Mouse (Mus musculus) limb, embryonic 15.5 days (tissue): Measurements from ENCODE around the gene Gna11. TPM values are rescaled to one million over a fixed set of nuclear protein-coding genes. Genes with fewer than 3 reads are reported as not detected.

Source experiments
- ATAC-seq: fragments of 200-750 bp; cut with Nextera tagmentation; 2 replicates; pipeline ENCODE4 v1.8.0; 2017; ENCODE audit warnings: low read depth, moderate TSS enrichment; ENCODE audit not compliant: insufficient number of reproducible peaks, low FRiP score, low TSS enrichment
- H3K27ac ChIP-seq: fragments of 300-500 bp; sonication (generic); 2 replicates; pipeline ENCODE4 v1.5.1; 2015; ENCODE audit warnings: moderate library complexity, mild to moderate bottlenecking, inconsistent platforms
- H3K27me3 ChIP-seq: fragments of 300-500 bp; sonication (generic); 2 replicates; pipeline ENCODE4 v1.6.1; 2015; ENCODE audit warnings: inconsistent platforms
- H3K36me3 ChIP-seq: fragments of 300-500 bp; sonication (generic); 2 replicates; pipeline ENCODE4 v1.6.1; 2015; ENCODE audit warnings: inconsistent platforms
- H3K4me1 ChIP-seq: fragments of 300-500 bp; sonication (generic); 2 replicates; pipeline ENCODE4 v1.6.1; 2015; ENCODE audit warnings: inconsistent platforms
- H3K4me2 ChIP-seq: fragments of 300-500 bp; sonication (generic); 2 replicates; pipeline ENCODE4 v1.6.1; 2015; ENCODE audit warnings: mild to moderate bottlenecking, inconsistent platforms
- H3K4me3 ChIP-seq: fragments of 300-500 bp; sonication (generic); 2 replicates; pipeline ENCODE4 v1.5.1; 2015; ENCODE audit warnings: mild to moderate bottlenecking, inconsistent platforms
- H3K9ac ChIP-seq: fragments of 300-500 bp; sonication (generic); 2 replicates; pipeline ENCODE4 v1.6.1; 2015; ENCODE audit warnings: inconsistent platforms
- H3K9me3 ChIP-seq: fragments of 300-500 bp; sonication (generic); 2 replicates; pipeline ENCODE4 v1.6.1; 2016; ENCODE audit warnings: inconsistent platforms
- WGBS: fragments of 180-500 bp; shearing (Covaris S2); methylation state at CpG from one replicate; pipeline ENCODE4 v1.1.7; 2015; 5-methylcytosine and 5-hydroxymethylcytosine counted together
- polyA plus RNA-seq: library from polyadenylated mRNA; unstranded; fragments of >200 nt; fragmentation: Nextera tagmentation; extraction: Ambion mirVana; gene quantifications from 2 replicates; pipeline ENCODE4 v1.2.1, GENCODE M21; 2015

Gna11 gene
- polyA plus RNA-seq, 1 experiment from 2014 or later = 81.7 TPM

DNA sequence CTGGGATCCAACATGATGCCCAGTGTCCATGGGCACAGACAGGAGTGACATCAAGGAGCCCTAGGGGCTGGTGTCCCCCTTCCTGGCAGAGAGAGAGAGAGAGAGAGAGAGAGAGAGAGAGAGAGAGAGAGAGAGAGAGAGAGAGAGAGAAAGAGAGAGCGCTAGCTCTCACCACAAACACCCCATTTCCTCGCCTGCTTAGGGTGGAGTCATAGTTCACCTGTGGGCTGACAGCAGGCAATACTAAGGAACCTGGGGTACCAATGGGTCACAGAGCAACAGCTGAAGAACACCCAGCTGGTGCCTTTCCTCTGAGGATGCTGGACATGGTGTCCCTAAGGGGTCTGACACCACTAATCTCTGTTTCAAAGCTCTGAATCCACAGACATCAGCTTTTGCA is 7.6 kb downstream of the Gna11 start:
- peaks cover 46% of the 10 kb centered on the region for H3K36me3 ChIP-seq

DNA sequence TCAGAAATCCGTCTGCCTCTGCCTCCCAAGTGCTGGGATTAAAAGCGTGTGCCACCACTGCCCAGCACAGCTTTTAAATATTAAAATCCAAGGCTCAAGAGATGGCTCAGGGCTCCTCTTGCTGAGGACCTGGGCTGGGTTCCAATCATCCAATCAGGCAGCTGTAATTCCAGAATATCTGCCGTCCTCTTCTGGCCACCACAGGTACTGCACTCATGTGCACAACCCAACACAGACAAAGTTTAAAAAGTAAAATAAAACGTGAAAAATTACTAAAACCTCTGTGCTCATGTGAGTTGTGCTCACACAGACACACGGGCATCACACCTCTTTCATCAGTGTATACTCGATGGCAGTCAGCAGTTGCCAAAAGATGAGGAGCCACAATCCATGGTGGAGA is 8.3 kb downstream of the Gna11 start:
- Histone ChIP-seq H3K27ac (no peak overlapping the region), H3K9me3 (no peaks in the 10 kb centered on the region), H3K36me3 (peaks cover 52% of the 10 kb centered on the region), H3K9ac (no peak overlapping the region), H3K4me1 (peaks cover 9% of the 10 kb centered on the region), H3K4me2 (no peak overlapping the region), H3K4me3 (no peak overlapping the region), H3K27me3 (no peaks in the 10 kb centered on the region)
- no peak for ATAC-seq
- WGBS = 75% methylated on average over 6 of the region's 6 CpGs

More for the DNA sequence above, 7.6 kb downstream of the Gna11 start:
- H3K27me3 ChIP-seq = no peaks in the 10 kb centered on the region
- H3K9me3 ChIP-seq = no peaks in the 10 kb centered on the region
- H3K4me3 ChIP-seq = no peak overlapping the region
- no peak overlapping the region for H3K9ac ChIP-seq
- H3K4me1 ChIP-seq = peaks cover 16% of the 10 kb centered on the region
- ATAC-seq = no peak
- no peak overlapping the region for H3K4me2 ChIP-seq
- 77% methylated on average over 2 of the region's 2 CpGs for WGBS
- H3K27ac ChIP-seq = no peak overlapping the region

DNA sequence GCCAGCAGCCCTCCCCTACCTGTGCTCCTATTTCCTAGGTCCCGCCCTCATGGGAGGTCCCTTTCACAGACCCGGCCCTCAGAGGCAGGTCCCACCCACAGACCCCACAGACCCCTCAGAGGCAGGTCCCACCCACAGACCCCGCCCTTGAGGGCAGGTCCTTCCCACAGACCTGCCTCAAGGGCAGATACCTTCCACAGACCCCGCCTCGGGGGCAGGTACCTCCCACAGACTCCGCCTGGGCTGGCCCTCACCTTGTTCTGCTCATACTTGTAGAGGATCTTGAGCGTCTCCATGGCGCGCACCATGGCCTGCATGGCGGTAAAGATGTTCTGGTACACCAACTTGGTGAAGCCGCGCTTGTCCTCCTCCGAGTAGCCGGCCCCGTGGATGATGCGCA is 10.2 kb downstream of the Gna11 start:
- Histone ChIP-seq H3K9me3 (no peaks in the 10 kb centered on the region), H3K9ac (no peak overlapping the region), H3K27me3 (no peaks in the 10 kb centered on the region), H3K4me1 (no peaks in the 10 kb centered on the region), H3K27ac (no peak overlapping the region), H3K36me3 (peaks cover 64% of the 10 kb centered on the region), H3K4me3 (no peak overlapping the region), H3K4me2 (no peak overlapping the region)
- WGBS = 56% methylated on average over 16 of the region's 16 CpGs
- ATAC-seq = no peak

DNA sequence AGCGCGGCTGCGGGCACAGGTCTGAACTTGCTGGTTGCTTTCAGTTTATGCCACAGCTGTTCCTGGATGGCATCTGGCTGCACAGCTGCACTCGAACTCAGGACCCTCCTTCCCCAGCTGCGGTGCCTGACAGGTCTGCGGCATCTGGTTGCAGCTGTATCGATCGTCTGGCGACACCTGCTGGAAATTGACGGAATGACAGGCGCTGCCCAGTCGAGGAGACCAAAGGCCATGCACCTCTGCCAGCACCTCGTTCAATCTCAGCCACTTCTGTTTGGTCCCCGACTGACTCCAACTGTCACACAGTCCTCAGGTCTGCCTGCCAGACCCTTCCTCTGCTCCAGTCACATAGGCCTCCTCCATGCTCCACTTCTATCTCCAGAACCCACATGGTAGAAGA is 18.2 kb downstream of the Gna11 start:
- Histone ChIP-seq H3K9me3 (no peaks in the 10 kb centered on the region), H3K36me3 (peaks cover 32% of the 10 kb centered on the region), H3K4me2 (no peak overlapping the region), H3K27ac (no peak overlapping the region), H3K4me3 (no peak overlapping the region), H3K27me3 (peaks cover 12% of the 10 kb centered on the region), H3K4me1 (0 out of 2 replicates have a peak, but pooled peaks cover 9% of the 10 kb centered on the region), H3K9ac (no peak overlapping the region)
- 12% methylated on average over 14 of the region's 14 CpGs for WGBS
- no peak for ATAC-seq

DNA sequence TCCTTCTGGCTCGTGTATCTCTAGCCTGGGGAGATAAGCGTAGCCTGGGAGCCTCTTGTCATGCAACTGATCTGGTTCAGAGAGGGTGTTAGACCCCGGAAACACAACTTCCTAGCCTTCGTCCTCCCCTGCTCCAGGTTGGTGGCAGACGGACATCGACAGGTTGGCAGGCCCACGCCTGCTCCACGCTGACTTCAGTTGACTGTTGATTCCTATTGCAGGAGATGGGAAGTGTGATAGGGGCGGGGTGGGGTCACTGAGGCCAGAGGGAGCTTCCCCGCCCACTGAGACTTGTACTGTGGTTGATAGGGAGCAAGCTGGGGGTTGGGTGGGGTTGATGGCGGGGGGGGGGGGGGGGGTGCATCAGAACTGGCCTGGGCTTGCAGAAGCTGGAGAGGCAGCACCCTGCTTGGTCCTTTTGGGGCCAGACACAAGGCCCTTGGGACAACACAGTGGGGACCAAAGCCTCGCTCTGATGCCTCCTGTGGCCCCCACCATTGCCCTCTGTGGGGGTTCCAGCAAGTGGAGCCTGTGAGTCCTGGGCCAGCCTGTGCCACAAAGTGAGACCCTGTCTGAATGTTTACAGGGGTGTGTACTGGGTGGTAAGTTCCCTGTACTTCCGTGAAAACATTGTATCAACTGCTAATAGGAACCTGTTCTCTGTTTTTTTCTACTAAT is 19.8 kb downstream of the Gna11 start:
- 0 out of 2 replicates have a peak, but pooled peaks cover 9% of the 10 kb centered on the region for H3K4me1 ChIP-seq
- no peaks in the 10 kb centered on the region for H3K9me3 ChIP-seq
- 44% methylated on average over 13 of the region's 13 CpGs for WGBS
- no peak for ATAC-seq
- H3K4me2 ChIP-seq = no peak overlapping the region
- H3K4me3 ChIP-seq = no peak overlapping the region
- H3K36me3 ChIP-seq = peaks cover 16% of the 10 kb centered on the region
- H3K27ac ChIP-seq = no peak overlapping the region
- peaks cover 12% of the 10 kb centered on the region for H3K27me3 ChIP-seq
- no peak overlapping the region for H3K9ac ChIP-seq

DNA sequence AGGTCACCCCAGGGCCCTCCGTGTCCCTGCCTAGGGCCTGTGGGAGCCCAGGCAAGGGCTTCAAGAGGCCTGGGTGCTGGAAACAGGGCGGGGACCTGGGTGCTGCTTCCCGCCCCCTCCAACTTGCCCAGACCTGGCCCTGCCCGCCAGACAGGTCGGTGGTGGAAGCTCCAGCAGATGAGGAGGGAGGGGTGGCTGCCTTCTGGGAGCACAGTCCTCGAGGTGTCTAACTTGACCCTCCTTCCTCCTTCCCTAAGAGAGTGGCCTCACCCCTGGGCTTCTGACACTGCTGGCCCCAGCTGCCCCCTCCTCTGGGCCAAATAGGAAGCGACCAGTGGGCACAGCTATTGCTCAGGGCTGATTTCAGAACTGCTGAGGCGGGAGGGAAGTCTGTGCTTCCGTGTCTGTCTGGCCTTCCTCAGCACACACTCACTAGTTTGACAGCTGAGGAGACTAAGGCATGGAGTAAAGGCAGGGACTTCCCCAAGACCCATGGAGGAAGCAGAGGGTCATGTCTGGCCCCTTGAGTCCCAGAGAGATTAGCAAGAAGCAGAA is 20.9 kb downstream of the Gna11 start, which contains the start of gene Gna15:
Gene Gna15 (minus strand): TSS at position 175 of the 555 bp plus-strand sequence.
- Histone ChIP-seq H3K9me3 (no peaks in the 10 kb centered on the region), H3K36me3 (peaks cover 5% of the 10 kb centered on the region), H3K4me1 (0 out of 2 replicates have a peak, but pooled peaks cover 9% of the 10 kb centered on the region), H3K27ac (peak within 1 kb of the TSS; percentile 68), H3K4me2 (peak within 1 kb of the TSS; percentile 30), H3K27me3 (peaks cover 12% of the 10 kb centered on the region), H3K9ac (no peak within 1 kb of the TSS; the same call in 1 of the 2 replicates), H3K4me3 (peak within 1 kb of the TSS; percentile 25)
- no peak for ATAC-seq
- WGBS = 16% methylated on average over 9 of the region's 9 CpGs

DNA sequence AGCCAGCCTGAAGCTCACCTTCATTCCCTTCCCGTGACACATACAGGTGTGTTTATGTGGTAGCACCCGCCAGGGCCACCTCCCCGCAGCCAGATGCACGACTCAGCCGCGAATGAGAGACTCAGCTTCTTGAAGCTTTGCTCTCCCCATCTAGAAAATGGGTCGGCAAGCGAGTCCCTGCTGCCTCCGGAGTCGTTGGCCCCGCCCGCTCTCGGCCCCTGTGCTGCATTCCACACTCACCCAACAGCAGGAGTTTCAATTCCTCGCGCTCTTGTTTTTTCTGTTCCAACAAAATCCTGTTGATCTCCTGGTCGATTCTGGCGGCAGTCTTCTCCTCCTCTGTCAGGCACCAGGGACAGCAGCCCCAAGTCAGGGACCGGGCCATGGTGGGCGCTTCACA is 21.4 kb downstream of the Gna11 start:
- WGBS = 13% methylated on average over 19 of the region's 19 CpGs
- peak overlapping the region; percentile 30 for H3K4me2 ChIP-seq
- H3K9me3 ChIP-seq = no peaks in the 10 kb centered on the region
- H3K9ac ChIP-seq = no peak overlapping the region; the same call in 1 of the 2 replicates
- peaks cover 12% of the 10 kb centered on the region for H3K27me3 ChIP-seq
- no peaks in the 10 kb centered on the region for H3K36me3 ChIP-seq
- H3K4me3 ChIP-seq = peak overlapping the region; percentile 25
- H3K27ac ChIP-seq = peak overlapping the region; percentile 68
- H3K4me1 ChIP-seq = 0 out of 2 replicates have a peak, but pooled peaks cover 9% of the 10 kb centered on the region
- no peak for ATAC-seq

DNA sequence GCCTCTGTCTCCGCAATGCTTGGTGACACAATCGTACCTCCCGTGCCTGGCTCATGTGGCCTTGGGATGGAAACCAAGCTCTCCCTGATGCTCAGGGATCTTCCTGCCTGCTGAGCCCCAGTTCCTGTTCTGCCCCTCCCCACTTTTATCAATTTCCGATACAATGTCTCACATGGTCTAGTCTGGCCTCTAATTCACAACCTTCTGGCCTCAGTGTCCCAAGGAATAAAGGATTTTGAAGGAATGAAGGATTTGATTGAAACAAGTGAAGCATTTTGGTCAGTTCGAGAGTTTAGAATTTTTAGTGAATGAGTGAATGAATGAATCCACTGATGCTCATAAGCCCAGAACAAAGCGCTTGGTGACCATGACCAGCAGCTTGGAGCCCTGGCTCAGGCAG is 21.8 kb downstream of the Gna11 start:
- 75% methylated on average over 6 of the region's 6 CpGs for WGBS
- ATAC-seq = no peak
- Histone ChIP-seq H3K4me2 (peak overlapping the region; percentile 30; the same call in 1 of the 2 replicates), H3K4me1 (0 out of 2 replicates have a peak, but pooled peaks cover 9% of the 10 kb centered on the region), H3K4me3 (peak overlapping the region; percentile 25), H3K27me3 (peaks cover 12% of the 10 kb centered on the region), H3K27ac (peak overlapping the region; percentile 68; the same call in 1 of the 2 replicates), H3K9me3 (no peaks in the 10 kb centered on the region), H3K36me3 (no peaks in the 10 kb centered on the region), H3K9ac (no peak overlapping the region)

DNA sequence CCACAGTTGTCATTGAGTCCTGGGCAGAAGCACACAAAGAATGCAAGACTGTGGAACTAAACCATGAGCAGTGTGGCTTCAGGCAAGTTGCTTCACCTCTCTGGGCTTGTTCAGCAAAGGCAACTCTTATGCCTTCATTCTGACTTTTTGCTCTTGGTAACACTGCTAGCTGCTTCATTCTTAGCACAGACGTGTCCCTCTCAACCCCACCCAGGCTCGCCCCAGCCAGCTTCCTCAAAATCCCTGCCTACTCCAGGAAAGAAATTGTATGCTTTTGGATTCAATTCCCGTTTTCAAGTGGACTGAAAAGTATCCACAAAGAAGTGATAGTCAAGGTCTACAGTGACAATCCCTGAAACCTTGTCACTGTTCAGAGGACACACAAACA is 25.0 kb downstream of the Gna11 start:
- ATAC-seq = no peak
- Histone ChIP-seq H3K4me3 (no peak overlapping the region), H3K27me3 (peaks cover 12% of the 10 kb centered on the region), H3K27ac (no peak overlapping the region), H3K36me3 (no peaks in the 10 kb centered on the region), H3K4me1 (0 out of 2 replicates have a peak, but pooled peaks cover 9% of the 10 kb centered on the region), H3K4me2 (no peak overlapping the region), H3K9ac (no peak overlapping the region), H3K9me3 (no peaks in the 10 kb centered on the region)
- WGBS = 68% methylated on average over 3 of the region's 3 CpGs

DNA sequence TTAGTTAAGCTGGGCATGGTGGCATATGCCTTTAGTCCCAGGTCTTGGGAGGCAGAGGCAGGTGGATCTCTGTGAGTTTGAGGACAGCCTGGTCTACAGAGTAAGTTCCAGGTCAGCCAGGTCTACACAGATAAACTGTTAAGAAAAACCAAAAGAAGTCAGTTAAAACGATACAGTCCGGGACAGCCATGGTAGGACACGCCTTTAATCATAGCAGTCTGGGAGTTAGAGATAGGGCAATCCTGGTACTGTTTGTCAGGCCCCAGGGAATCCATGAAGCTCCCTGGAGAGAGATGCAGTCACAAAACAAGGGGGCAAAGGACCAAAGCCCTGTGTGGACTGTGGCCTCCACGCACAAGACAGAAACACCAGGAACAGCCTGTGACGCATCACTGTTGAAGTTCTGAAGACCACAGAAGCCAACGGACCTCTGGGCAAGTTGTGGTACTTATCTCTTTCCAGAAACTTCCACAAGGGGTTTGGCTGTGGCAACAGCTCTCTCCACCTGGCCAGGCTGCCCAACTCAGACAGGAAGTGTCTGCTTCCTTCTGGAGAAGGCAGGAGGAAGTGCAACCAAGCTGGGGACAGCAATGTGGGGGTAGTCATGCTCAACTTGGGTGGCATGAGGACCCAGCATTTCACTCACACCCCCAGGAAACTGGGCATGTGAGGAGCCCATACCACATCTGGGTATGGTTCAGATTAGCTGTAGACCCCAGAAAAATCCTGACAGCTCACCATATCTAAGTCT is 25.6 kb downstream of the Gna11 start:
- no peak for ATAC-seq
- peaks cover 12% of the 10 kb centered on the region for H3K27me3 ChIP-seq
- 76% methylated on average over 6 of the region's 6 CpGs for WGBS
- no peaks in the 10 kb centered on the region for H3K36me3 ChIP-seq
- H3K9ac ChIP-seq = no peak overlapping the region
- H3K4me1 ChIP-seq = 0 out of 2 replicates have a peak, but pooled peaks cover 9% of the 10 kb centered on the region
- no peak overlapping the region for H3K4me3 ChIP-seq
- no peaks in the 10 kb centered on the region for H3K9me3 ChIP-seq
- H3K27ac ChIP-seq = no peak overlapping the region
- H3K4me2 ChIP-seq = no peak overlapping the region

DNA sequence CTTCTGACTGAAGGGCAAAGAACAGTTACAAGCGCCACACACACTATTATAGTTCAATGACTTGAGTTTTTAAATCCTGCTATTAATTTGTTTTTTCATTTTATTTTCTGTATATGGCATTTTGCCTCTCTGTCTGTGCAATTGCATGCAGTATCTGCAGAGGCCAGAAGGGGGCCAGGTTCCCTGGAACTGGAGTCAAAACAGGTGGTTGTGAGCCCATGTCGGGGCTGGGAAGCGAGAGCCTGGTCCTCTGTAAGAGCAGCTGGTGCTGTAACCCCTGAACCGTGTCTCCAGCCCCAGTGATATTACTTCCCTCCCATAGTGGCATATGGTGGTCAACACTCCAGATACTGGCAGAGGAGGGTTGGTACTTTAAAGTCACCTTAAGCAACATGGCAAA is 26.4 kb downstream of the Gna11 start:
- Histone ChIP-seq H3K4me1 (0 out of 2 replicates have a peak, but pooled peaks cover 2% of the 10 kb centered on the region), H3K27ac (no peak overlapping the region), H3K9me3 (no peaks in the 10 kb centered on the region), H3K4me2 (no peak overlapping the region), H3K4me3 (no peak overlapping the region), H3K9ac (no peak overlapping the region), H3K27me3 (peaks cover 6% of the 10 kb centered on the region), H3K36me3 (no peaks in the 10 kb centered on the region)
- no peak for ATAC-seq
- WGBS = 14% methylated on average over 4 of the region's 4 CpGs

DNA sequence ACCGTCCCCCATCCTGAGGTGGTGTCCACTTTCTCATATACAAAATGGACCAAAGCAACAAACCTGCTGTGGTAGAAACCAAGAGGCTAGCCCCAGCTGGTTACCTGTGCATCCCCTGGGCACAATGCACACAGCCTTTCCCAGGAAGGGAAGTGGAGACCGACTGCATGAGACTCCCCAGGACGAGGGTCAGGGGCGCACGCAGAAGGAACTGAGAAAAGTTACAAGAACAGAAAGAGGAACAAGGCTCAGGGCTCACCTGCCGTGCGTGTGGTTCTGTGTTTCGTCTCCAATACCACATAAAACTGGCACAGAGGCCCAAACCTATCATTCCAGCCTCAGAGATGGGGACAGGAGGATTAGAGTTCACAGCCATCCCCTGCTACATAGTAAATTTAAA is 27.8 kb downstream of the Gna11 start:
- 51% methylated on average over 8 of the region's 8 CpGs for WGBS
- ATAC-seq = no peak
- Histone ChIP-seq H3K9ac (no peak overlapping the region), H3K4me2 (no peak overlapping the region), H3K27me3 (no peaks in the 10 kb centered on the region), H3K36me3 (no peaks in the 10 kb centered on the region), H3K4me1 (0 out of 2 replicates have a peak, but pooled peaks cover 2% of the 10 kb centered on the region), H3K9me3 (no peaks in the 10 kb centered on the region), H3K4me3 (no peak overlapping the region), H3K27ac (no peak overlapping the region)
